Mouse (Mus musculus): ENCODE measurements around the gene Ptprg. TPM values are rescaled to one million over a fixed set of nuclear protein-coding genes. Genes with fewer than 3 reads are reported as not detected.
A peak's percentile ranks its signal among the peaks of the same experiment; 100 is the strongest.

The Ptprg gene
- total RNA-seq, 2 experiments from 2014 or later: 123 TPM

GRCm38 (mm10) chr14:11609857-11610582, 56.7 kb downstream of the Ptprg start:
- DNase-seq (ENCODE audit: low spot score in 2 of 2): no peak
- intact Hi-C loops (cut with DNase I): no loop called here

- DNase-seq (ENCODE audit: low spot score in 2 of 2): no peak
- intact Hi-C loops (cut with DNase I): no loop called here
Measured at GRCm38 (mm10) chr14:11612426-11612825, 59.1 kb downstream of the Ptprg start.

GRCm38 (mm10) chr14:11613146-11613545, 59.8 kb downstream of the Ptprg start:
- no peak for DNase-seq (ENCODE audit: low spot score in 2 of 2)
- intact Hi-C loops (cut with DNase I): no loop called here

- intact Hi-C loops (cut with DNase I): no loop called here
Measured at GRCm38 (mm10) chr14:11615697-11616096, 62.4 kb downstream of the Ptprg start.

GRCm38 (mm10) chr14:11617362-11617761, 64.0 kb downstream of the Ptprg start:
- intact Hi-C loops (cut with DNase I): no loop called here
- peak; percentile 28 for DNase-seq (ENCODE audit: low spot score in 2 of 2)

More at GRCm38 (mm10) chr14:11615697-11616096, 62.4 kb downstream of the Ptprg start:
- DNase-seq (ENCODE audit: low spot score in 2 of 2): no peak

GRCm38 (mm10) chr14:11618140-11618705, 64.9 kb downstream of the Ptprg start:
- no peak for DNase-seq (ENCODE audit: low spot score in 2 of 2)
- intact Hi-C loops (cut with DNase I): no loop called here

- no peak for DNase-seq (ENCODE audit: low spot score in 2 of 2)
- intact Hi-C loops (cut with DNase I): no loop called here
Measured at GRCm38 (mm10) chr14:11619606-11620005, 66.3 kb downstream of the Ptprg start.

GRCm38 (mm10) chr14:11620314-11620713, 67.0 kb downstream of the Ptprg start:
- no peak for DNase-seq (ENCODE audit: low spot score in 2 of 2)
- intact Hi-C loops (cut with DNase I): no loop called here

GRCm38 (mm10) chr14:11620962-11621568, 67.7 kb downstream of the Ptprg start:
- intact Hi-C loops (cut with DNase I): no loop called here
- no peak for DNase-seq (ENCODE audit: low spot score in 2 of 2)

- peak in 1 of 2 experiments; percentile 23 for DNase-seq (ENCODE audit: low spot score in 2 of 2)
- intact Hi-C loops (cut with DNase I): no loop called here
Measured at GRCm38 (mm10) chr14:11623576-11623975, 70.2 kb downstream of the Ptprg start.

GRCm38 (mm10) chr14:11630736-11631135, 77.4 kb downstream of the Ptprg start:
- intact Hi-C loops (cut with DNase I): no loop called here
- no peak for DNase-seq (ENCODE audit: low spot score in 2 of 2)

GRCm38 (mm10) chr14:11631505-11631904, 78.2 kb downstream of the Ptprg start:
- intact Hi-C loops (cut with DNase I): no loop called here
- no peak for DNase-seq (ENCODE audit: low spot score in 2 of 2)

- no peak for DNase-seq (ENCODE audit: low spot score in 2 of 2)
- intact Hi-C loops (cut with DNase I): no loop called here
Measured at GRCm38 (mm10) chr14:11637673-11638072, 84.3 kb downstream of the Ptprg start.

GRCm38 (mm10) chr14:11639366-11639765, 86.0 kb downstream of the Ptprg start:
- DNase-seq (ENCODE audit: low spot score in 2 of 2): no peak
- intact Hi-C loops (cut with DNase I): no loop called here

- no peak for DNase-seq (ENCODE audit: low spot score in 2 of 2)
- intact Hi-C loops (cut with DNase I): no loop called here
Measured at GRCm38 (mm10) chr14:11640372-11640771, 87.0 kb downstream of the Ptprg start.

- intact Hi-C loops (cut with DNase I): no loop called here
- DNase-seq (ENCODE audit: low spot score in 2 of 2): no peak
Measured at GRCm38 (mm10) chr14:11640996-11641395, 87.7 kb downstream of the Ptprg start.

GRCm38 (mm10) chr14:11642977-11643376, 89.6 kb downstream of the Ptprg start:
- intact Hi-C loops (cut with DNase I): no loop called here
- no peak for DNase-seq (ENCODE audit: low spot score in 2 of 2)

GRCm38 (mm10) chr14:11657374-11657773, 104.0 kb downstream of the Ptprg start:
- no peak for DNase-seq (ENCODE audit: low spot score in 2 of 2)
- intact Hi-C loops (cut with DNase I): no loop called here

GRCm38 (mm10) chr14:11663661-11664215, 110.4 kb downstream of the Ptprg start:
- DNase-seq (ENCODE audit: low spot score in 2 of 2): no peak

GRCm38 (mm10) chr14:11664302-11664701, 111.0 kb downstream of the Ptprg start:
- DNase-seq (ENCODE audit: low spot score in 2 of 2): no peak
- intact Hi-C loops (cut with DNase I): no loop called here

More at GRCm38 (mm10) chr14:11663661-11664215, 110.4 kb downstream of the Ptprg start:
- intact Hi-C loops (cut with DNase I): no loop called here
